In the genomic region with DNA sequence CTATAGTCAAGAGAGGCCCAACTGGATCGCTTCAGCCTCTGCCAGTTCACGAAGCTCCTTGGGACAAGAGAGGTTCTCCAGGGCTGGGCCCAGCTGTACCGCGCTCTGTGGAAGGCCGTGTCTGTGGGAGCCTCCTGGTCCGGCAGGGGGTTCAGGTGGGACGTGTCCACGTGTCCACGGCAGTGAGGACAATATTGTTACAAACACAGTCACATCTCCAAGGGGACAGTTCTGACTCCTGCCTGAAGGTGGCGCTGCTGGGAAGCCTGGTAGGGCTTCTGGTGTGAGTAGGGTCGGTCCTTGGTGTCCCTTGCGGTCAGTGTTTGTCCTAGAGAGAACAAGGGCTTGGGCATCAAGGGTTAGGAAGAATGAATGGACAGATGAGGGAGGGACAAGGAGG, we compare ENCODE assay signal across 9 mouse cellular contexts. TPM values are rescaled to one million over a fixed set of nuclear protein-coding genes. Genes with fewer than 3 reads are reported as not detected.
DNase-seq lines count a peak whose midpoint lies in the region; ATAC-seq and TF ChIP-seq lines count a peak whose summit lies in the region.
"Had no signal": no experiment of that assay in that cellular context is flagged by ENCODE, and none has a peak within 500 bp of the region (broad histone marks: within the 10 kb centered on the region; RNA-seq: fewer than 3 reads in every experiment).

No protein-coding gene starts in this region.

- no peak for DNase-seq in heart, postnatal 0 days (ENCODE audit: low spot score)
- peak; percentile 58 for DNase-seq in right cerebral cortex, postnatal 4 days
- DNase-seq in right cerebral cortex, postnatal 14 days: no peak
- peak; percentile 67 for DNase-seq in liver, postnatal 0 days
- DNase-seq in thymus, postnatal 4 days: peak; percentile 77
- no peak for DNase-seq in yolk sac, embryonic 10.5 days (ENCODE audit: low spot score)

- no peaks in the 10 kb centered on the region for H3K27me3 ChIP-seq in heart, postnatal 0 days (ENCODE audit: control insufficient read depth, insufficient read depth, low read length)
- H3K27me3 ChIP-seq in heart, embryonic 11.5 days (ENCODE audit: control insufficient read depth, insufficient read depth, low read length): no peaks in the 10 kb centered on the region
- H3K27me3 ChIP-seq in liver, postnatal 0 days (ENCODE audit: insufficient read depth, low read length): no peaks in the 10 kb centered on the region
- no peaks in the 10 kb centered on the region for H3K27me3 ChIP-seq in midbrain, embryonic 13.5 days
- H3K27me3 ChIP-seq: midbrain, embryonic 12.5 days had no signal

- peak; percentile 38 for TF ChIP-seq CTCF in heart, postnatal 0 days (IDR thresholded peaks at IDR 0.05; ENCODE audit: low read depth)
- TF ChIP-seq CTCF in liver, postnatal 0 days (IDR thresholded peaks at IDR 0.05; ENCODE audit: low read depth): peak; percentile 71

- no peaks in the 10 kb centered on the region for H3K9me3 ChIP-seq in heart, postnatal 0 days (replicated peaks; ENCODE audit: control insufficient read depth, low read length)
- H3K9me3 ChIP-seq in heart, embryonic 11.5 days (replicated peaks; ENCODE audit: control insufficient read depth, low read length): no peaks in the 10 kb centered on the region
- H3K9me3 ChIP-seq in liver, postnatal 0 days (ENCODE audit: low read length): no peaks in the 10 kb centered on the region
- no peaks in the 10 kb centered on the region for H3K9me3 ChIP-seq in midbrain, embryonic 13.5 days
- H3K9me3 ChIP-seq: midbrain, embryonic 12.5 days had no signal

- no peak overlapping the region for H3K4me2 ChIP-seq in heart, postnatal 0 days (ENCODE audit: low read depth, low read length)
- H3K4me2 ChIP-seq in heart, embryonic 11.5 days: no peak overlapping the region
- no peak overlapping the region for H3K4me2 ChIP-seq in liver, postnatal 0 days (ENCODE audit: low read depth, low read length)
- no peak overlapping the region for H3K4me2 ChIP-seq in midbrain, embryonic 13.5 days (replicated peaks)
- H3K4me2 ChIP-seq: midbrain, embryonic 12.5 days had no signal

- H3K9ac ChIP-seq in heart, postnatal 0 days (replicated peaks; ENCODE audit: low read depth, low read length): no peak overlapping the region
- H3K9ac ChIP-seq in heart, embryonic 11.5 days (ENCODE audit: low read depth, low read length): no peak overlapping the region
- no peak overlapping the region for H3K9ac ChIP-seq in liver, postnatal 0 days (replicated peaks)
- H3K9ac ChIP-seq in midbrain, embryonic 13.5 days (replicated peaks): no peak overlapping the region
- H3K9ac ChIP-seq: midbrain, embryonic 12.5 days had no signal

- ATAC-seq in heart, postnatal 0 days (ENCODE audit: insufficient read depth, low read depth): no peak
- no peak for ATAC-seq in heart, embryonic 11.5 days (replicated peaks; ENCODE audit: insufficient number of reproducible peaks, low FRiP score, low TSS enrichment)
- no peak for ATAC-seq in liver, postnatal 0 days
- no peak for ATAC-seq in midbrain, embryonic 13.5 days

- no peak overlapping the region for H3K4me3 ChIP-seq in heart, postnatal 0 days (ENCODE audit: low read depth, low read length)
- no peak overlapping the region for H3K4me3 ChIP-seq in heart, embryonic 11.5 days (ENCODE audit: low read depth, low read length)
- no peak overlapping the region for H3K4me3 ChIP-seq in liver, postnatal 0 days (ENCODE audit: low read depth, low read length)
- H3K4me3 ChIP-seq in midbrain, embryonic 13.5 days (replicated peaks): no peak overlapping the region
- H3K4me3 ChIP-seq: midbrain, embryonic 12.5 days had no signal

- peaks cover 14% of the 10 kb centered on the region; the same call in 1 of the 2 replicates for H3K36me3 ChIP-seq in heart, postnatal 0 days (replicated peaks; ENCODE audit: control insufficient read depth, insufficient read depth, low read length)
- peaks cover 5% of the 10 kb centered on the region for H3K36me3 ChIP-seq in heart, embryonic 11.5 days (ENCODE audit: control insufficient read depth, insufficient read depth, low read length)
- H3K36me3 ChIP-seq in liver, postnatal 0 days (replicated peaks; ENCODE audit: insufficient read depth, low read length): peaks cover 3% of the 10 kb centered on the region; the same call in 1 of the 2 replicates
- peaks cover 69% of the 10 kb centered on the region for H3K36me3 ChIP-seq in midbrain, embryonic 13.5 days

- no peak for TF ChIP-seq EP300 in heart, postnatal 0 days (IDR thresholded peaks at IDR 0.05; ENCODE audit: low read depth)
- no peak for TF ChIP-seq EP300 in liver, postnatal 0 days (IDR thresholded peaks at IDR 0.05; ENCODE audit: low read depth)

- no peak overlapping the region for H3K27ac ChIP-seq in heart, postnatal 0 days (ENCODE audit: low read depth)
- H3K27ac ChIP-seq in heart, embryonic 11.5 days (ENCODE audit: low read depth, low read length): no peak overlapping the region
- no peak overlapping the region for H3K27ac ChIP-seq in liver, postnatal 0 days (ENCODE audit: low read depth)
- no peak overlapping the region for H3K27ac ChIP-seq in midbrain, embryonic 13.5 days
- H3K27ac ChIP-seq: midbrain, embryonic 12.5 days had no signal

- WGBS in heart, postnatal 0 days: 89% methylated on average over 12 of the region's 12 CpGs
- WGBS in heart, embryonic 11.5 days (ENCODE audit: insufficient replicate concordance): 86% methylated on average over 12 of the region's 12 CpGs
- WGBS in liver, postnatal 0 days (ENCODE audit: insufficient replicate concordance): 77% methylated on average over 12 of the region's 12 CpGs
- WGBS in midbrain, embryonic 13.5 days: 89% methylated on average over 12 of the region's 12 CpGs

- H3K4me1 ChIP-seq in heart, postnatal 0 days (ENCODE audit: control insufficient read depth, insufficient read depth): no peaks in the 10 kb centered on the region
- H3K4me1 ChIP-seq in heart, embryonic 11.5 days (ENCODE audit: control insufficient read depth, insufficient read depth, low read length): peaks cover 2% of the 10 kb centered on the region; the same call in 1 of the 2 replicates
- peaks cover 5% of the 10 kb centered on the region; the same call in 1 of the 2 replicates for H3K4me1 ChIP-seq in liver, postnatal 0 days (ENCODE audit: insufficient read depth)
- H3K4me1 ChIP-seq in midbrain, embryonic 13.5 days (replicated peaks): no peaks in the 10 kb centered on the region
- H3K4me1 ChIP-seq: midbrain, embryonic 12.5 days had no signal

RNA-seq across cellular contexts. Expression of gene Gtf2ird1, which starts 33.9 kb away (rescaled TPM):
- total RNA-seq in heart, postnatal 0 days (2014; rRNA removed; ENCODE audit: low replicate concordance): 28.8 and 63.7 TPM in 2 replicates
- polyA plus RNA-seq in heart, postnatal 0 days (2015; fragmentation: Nextera tagmentation; extraction: Ambion mirVana): 20.5 and 27.7 TPM in 2 replicates
- 49.0 and 55.7 TPM in 2 replicates for polyA plus RNA-seq in heart, embryonic 11.5 days (2014; fragmentation: Nextera tagmentation; extraction: Ambion mirVana)
- 10.0 and 11.0 TPM in 2 replicates for polyA plus RNA-seq in liver, postnatal 0 days (2015; fragmentation: Nextera tagmentation; extraction: Ambion mirVana)
- polyA plus RNA-seq in midbrain, embryonic 13.5 days (2015; fragmentation: Nextera tagmentation; extraction: Ambion mirVana): 89.6 and 96.6 TPM in 2 replicates

Comparison
In these comparisons a context has a peak if more than half of its experiments do, and no peak if none do; other contexts are left out.
1. DNase-seq: peak in right cerebral cortex, postnatal 4 days (single experiment), liver, postnatal 0 days (single experiment) and thymus, postnatal 4 days (single experiment); none in heart, postnatal 0 days (single experiment), right cerebral cortex, postnatal 14 days (single experiment) and yolk sac, embryonic 10.5 days (single experiment).